Mouse (Mus musculus) layer of hippocampus, postnatal 25 days (tissue): Measurements from ENCODE around the gene Reep6. TPM values are rescaled to one million over a fixed set of nuclear protein-coding genes. Genes with fewer than 3 reads are reported as not detected.
"Not testable (repeated sequence)": the region's sequence is repeated elsewhere in the genome, so short reads cannot be mapped to it uniquely, and the experiment has no call there.

Experiments used
- DNase-seq, 2 experiments: peaks; one replicate each; pipeline ENCODE4 v3.0.0; 2022; ENCODE audit warnings: mixed read lengths in 2 of 2, low spot score in 1 of 2; ENCODE audit errors: extremely low spot score in 1 of 2
- total RNA-seq, 2 experiments: library from RNA; stranded (reverse); gene quantifications; 2 replicates each; pipeline ENCODE4 v1.2.3; 2021

The Reep6 gene
- total RNA-seq, 2 experiments from 2014 or later: 9.7 to 10.6 TPM

- no peak for DNase-seq
Measured at GRCm38 (mm10) chr10:80324120-80325037, 5.4 kb upstream of the Reep6 start.

GRCm38 (mm10) chr10:80325045-80325444 lies 4.7 kb upstream of the Reep6 start:
- no peak for DNase-seq

GRCm38 (mm10) chr10:80330084-80330483 lies 331 bp downstream of the Reep6 start:
- DNase-seq: no peak

GRCm38 (mm10) chr10:80330888-80331287 lies 1.1 kb downstream of the Reep6 start:
- DNase-seq: no peak

- DNase-seq: no peak
Measured at GRCm38 (mm10) chr10:80331636-80332524, 2.1 kb downstream of the Reep6 start.

- no peak for DNase-seq
Measured at GRCm38 (mm10) chr10:80332525-80332989, 2.8 kb downstream of the Reep6 start.

GRCm38 (mm10) chr10:80336263-80336662 lies 6.5 kb downstream of the Reep6 start:
- DNase-seq: no peak

GRCm38 (mm10) chr10:80339941-80340750 lies 10.4 kb downstream of the Reep6 start:
- peak; percentile 81 to 97 for DNase-seq

GRCm38 (mm10) chr10:80341026-80341425 lies 11.3 kb downstream of the Reep6 start:
- no peak for DNase-seq

- no peak for DNase-seq
Measured at GRCm38 (mm10) chr10:80341491-80342304, 11.9 kb downstream of the Reep6 start.

GRCm38 (mm10) chr10:80342305-80342748 lies 12.6 kb downstream of the Reep6 start:
- DNase-seq: no peak

GRCm38 (mm10) chr10:80342749-80343424 lies 13.1 kb downstream of the Reep6 start:
- DNase-seq: no peak

GRCm38 (mm10) chr10:80343425-80343895 lies 13.7 kb downstream of the Reep6 start:
- DNase-seq: no peak

- no peak for DNase-seq
Measured at GRCm38 (mm10) chr10:80344131-80344661, 14.4 kb downstream of the Reep6 start.

GRCm38 (mm10) chr10:80345122-80345521 lies 15.4 kb downstream of the Reep6 start:
- no peak for DNase-seq

- DNase-seq: not testable (repeated sequence)
Measured at GRCm38 (mm10) chr10:80345929-80346328, 16.2 kb downstream of the Reep6 start.

- DNase-seq: no peak
Measured at GRCm38 (mm10) chr10:80347514-80347967, 17.8 kb downstream of the Reep6 start.

GRCm38 (mm10) chr10:80348244-80348781 lies 18.6 kb downstream of the Reep6 start, which contains the start of gene Adamtsl5:
Adamtsl5 (minus strand) TSS chr10:80348412.
- no peak for DNase-seq
